Mouse (Mus musculus) spleen, adult 18-20 months (tissue): ENCODE data around the gene Gm8011.
"Not testable (repeated sequence)": the region's sequence is repeated elsewhere in the genome, so short reads cannot be mapped to it uniquely, and the experiment has no call there.

Experiments
- DNase-seq, 2 experiments: peaks; one replicate each; pipeline ENCODE4 v3.0.0; 2022; ENCODE audit warnings: mixed read lengths in 2 of 2

The Gm8011 gene

DNA sequence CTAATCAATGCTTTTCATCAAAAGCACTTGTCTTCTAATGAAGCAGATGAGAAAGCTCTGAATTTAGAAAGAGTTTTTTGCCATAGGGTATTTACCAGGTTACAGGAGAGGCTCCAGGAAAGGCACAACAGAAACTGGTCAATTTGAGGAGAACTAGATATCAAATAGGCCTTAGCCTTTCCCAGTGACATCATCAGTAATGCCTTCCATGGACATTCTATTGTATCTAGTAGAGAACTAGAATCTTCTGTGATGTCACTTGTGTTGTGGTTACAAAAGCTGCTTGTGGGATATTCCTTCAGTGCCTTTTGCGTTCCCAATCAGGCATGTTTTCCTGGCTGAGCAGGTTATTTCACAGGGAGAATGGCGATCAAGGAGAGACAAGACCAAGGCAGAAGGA lies at the start of gene Gm8011:
Gene Gm8011, plus strand, starts transcription at position 301 of the 400 bp plus-strand sequence.
- DNase-seq, result not testable (repeated sequence)

DNA sequence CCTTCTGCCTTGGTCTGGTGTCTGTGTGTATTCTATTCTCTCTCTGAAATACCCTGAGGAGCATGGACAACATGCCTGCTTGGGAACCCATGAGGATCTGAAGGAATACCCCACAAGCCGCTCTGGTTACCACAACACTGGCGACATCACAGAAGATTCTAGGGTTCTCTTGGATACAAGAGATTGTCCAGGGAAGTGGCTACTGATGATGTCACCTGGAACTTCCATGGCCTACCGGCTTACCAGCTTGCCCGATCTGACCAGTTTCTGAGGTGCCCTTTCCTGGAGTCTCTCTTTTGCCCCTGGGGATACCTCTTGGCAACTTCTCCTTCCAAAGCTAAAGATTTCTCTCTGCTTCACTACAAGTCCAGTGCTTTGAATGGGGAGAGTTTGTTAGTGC lies 24.1 kb upstream of the Gm8011 start, which contains the start of gene Gm8005:
Gene Gm8005, minus strand, starts transcription at position 101 of the 400 bp plus-strand sequence.
- DNase-seq, result not testable (repeated sequence)

DNA sequence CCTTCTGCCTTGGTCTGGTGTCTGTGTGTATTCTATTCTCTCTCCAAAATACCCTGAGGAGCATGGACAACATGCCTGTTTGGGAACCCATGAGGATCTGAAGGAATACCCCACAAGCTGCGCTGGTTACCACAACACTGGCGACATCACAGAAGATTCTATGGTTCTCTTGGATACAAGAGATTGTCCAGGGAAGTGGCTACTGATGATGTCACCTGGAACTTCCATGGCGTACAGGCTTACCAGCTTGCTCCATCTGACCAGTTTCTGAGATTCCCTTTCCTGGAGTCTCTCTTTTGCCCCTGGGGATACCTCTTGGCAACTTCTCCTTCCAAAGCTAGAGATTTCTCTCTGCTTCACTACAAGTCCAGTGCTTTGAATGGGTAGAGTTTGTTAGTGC lies 38.6 kb downstream of the Gm8011 start, which contains the start of gene Gm8020:
Gene Gm8020, minus strand, starts transcription at position 101 of the 400 bp plus-strand sequence.
- not testable (repeated sequence) for DNase-seq
